Mouse (Mus musculus) bone marrow macrophage, adult 2 months (primary cell): ENCODE data around the gene Luc7l3.

Source experiments
- CTCF ChIP-seq: IDR thresholded peaks from 2 replicates; pipeline ENCODE4 v1.5.1; 2012; ENCODE audit warnings: low read depth, mild to moderate bottlenecking, low read length, moderate library complexity
- POLR2A ChIP-seq: IDR thresholded peaks from 2 replicates; pipeline ENCODE4 v1.6.1; 2012; ENCODE audit warnings: mild to moderate bottlenecking, low read depth, low read length, borderline replicate concordance

- TF ChIP-seq CTCF (no peak), POLR2A (no peak)
Observed at GRCm38 (mm10) chr11:94275686-94276085, 46.1 kb downstream of the Luc7l3 start.
